Mouse (Mus musculus) frontal cortex, adult 2 months (tissue): ENCODE data around the gene Ttc36. TPM values are rescaled to one million over a fixed set of nuclear protein-coding genes. Genes with fewer than 3 reads are reported as not detected.
"Not testable (repeated sequence)": the region's sequence is repeated elsewhere in the genome, so short reads cannot be mapped to it uniquely, and the experiment has no call there.

Experiments used
- DNase-seq, 2 experiments: peaks; one replicate each; pipeline ENCODE4 v3.0.0; 2022; ENCODE audit warnings: low spot score in 1 of 2; ENCODE audit errors: extremely low spot score in 1 of 2
- polyA plus RNA-seq: library from polyadenylated mRNA; depleted of rRNA; stranded (reverse); fragments of >200 nt; gene quantifications from 2 replicates; pipeline ENCODE4 v1.2.3, GENCODE M21; 2012; rRNA removed

The Ttc36 gene
- polyA plus RNA-seq, 1 experiment, result 0.88 TPM

- DNase-seq, result peak; percentile 89 to 97
Measured at GRCm38 (mm10) chr9:44772750-44773651, 29.9 kb downstream of the Ttc36 start.

- DNase-seq, result no peak
Measured at GRCm38 (mm10) chr9:44772392-44772749, 30.5 kb downstream of the Ttc36 start.

- no peak for DNase-seq
Measured at GRCm38 (mm10) chr9:44771376-44771775, 31.5 kb downstream of the Ttc36 start.

GRCm38 (mm10) chr9:44768029-44768394, 34.9 kb downstream of the Ttc36 start:
- DNase-seq, result not testable (repeated sequence)

GRCm38 (mm10) chr9:44767101-44768028, 35.5 kb downstream of the Ttc36 start, which contains the start of the genes Arcn1 and Ift46:
TSS of gene Arcn1 (minus strand) at chr9:44767845.
TSS of gene Ift46 (plus strand) at chr9:44767908.
- DNase-seq, result peak; percentile 41 to 81

GRCm38 (mm10) chr9:44760873-44761272, 42.0 kb downstream of the Ttc36 start:
- no peak for DNase-seq

Other genes starting within 250 kb of the Ttc36 start
- gene Cxcr5, start 241.2 kb downstream of the Ttc36 start, polyA plus RNA-seq, result 0.04 TPM in 1 of 2 replicates, not detected in the other
- 40.9 and 44.6 TPM in 2 replicates for gene Ddx6, start 198.2 kb downstream of the Ttc36 start, polyA plus RNA-seq
- 0.16 and 0.17 TPM in 2 replicates for gene Treh, start 129.8 kb downstream of the Ttc36 start, polyA plus RNA-seq
- 138 and 146 TPM in 2 replicates for gene Phldb1, start 67.9 kb downstream of the Ttc36 start, polyA plus RNA-seq
- gene Arcn1, start 35.2 kb downstream of the Ttc36 start, polyA plus RNA-seq, result 55.6 and 57.7 TPM in 2 replicates
- gene Ift46, start 35.2 kb downstream of the Ttc36 start, polyA plus RNA-seq, result 90.9 and 96.6 TPM in 2 replicates
- gene Tmem25, start 3.8 kb downstream of the Ttc36 start, polyA plus RNA-seq, result 87.8 and 89.6 TPM in 2 replicates
- gene Kmt2a, start 78.2 kb upstream of the Ttc36 start, polyA plus RNA-seq, result 29.9 and 32.5 TPM in 2 replicates
- 723 and 788 TPM in 2 replicates for gene Atp5l, start 117.7 kb upstream of the Ttc36 start, polyA plus RNA-seq
- 25.3 and 27.4 TPM in 2 replicates for gene Ube4a, start 162.5 kb upstream of the Ttc36 start, polyA plus RNA-seq
- 0.13 TPM in 1 of 2 replicates, not detected in the other for gene Cd3g, start 177.4 kb upstream of the Ttc36 start, polyA plus RNA-seq
- 0.06 TPM in 1 of 2 replicates, not detected in the other for gene Cd3d, start 178.7 kb upstream of the Ttc36 start, polyA plus RNA-seq
- 0.08 and 0.13 TPM in 2 replicates for gene Cd3e, start 206.6 kb upstream of the Ttc36 start, polyA plus RNA-seq
- gene Mpzl2, start 236.7 kb upstream of the Ttc36 start, polyA plus RNA-seq, result 2.1 and 2.8 TPM in 2 replicates